Mouse (Mus musculus): ENCODE data around the gene Rpl13a. TPM values are rescaled to one million over a fixed set of nuclear protein-coding genes. Genes with fewer than 3 reads are reported as not detected.

Rpl13a gene
- polyA plus RNA-seq, 1 experiment from 2014 or later = 1,296 TPM

- no peak overlapping the region for H3K4me3 ChIP-seq (replicated peaks)
- H3K4me1 ChIP-seq = peaks cover 1% of the 10 kb centered on the region
- 0 out of 2 replicates have a peak, but pooled peaks cover 43% of the 10 kb centered on the region for H3K36me3 ChIP-seq
- H3K27ac ChIP-seq = no peak overlapping the region
- WGBS = 93% methylated on average over 8 of the region's 8 CpGs
- ATAC-seq (ENCODE audit: insufficient read depth, low FRiP score, low read depth) = no peak
- no peak overlapping the region for H3K9ac ChIP-seq
- H3K4me2 ChIP-seq = no peak overlapping the region
- no peaks in the 10 kb centered on the region for H3K27me3 ChIP-seq (replicated peaks)
- H3K9me3 ChIP-seq = no peaks in the 10 kb centered on the region
Measured at GRCm38 (mm10) chr7:45145460-45145859, 16.9 kb upstream of the Rpl13a start.

- 81% methylated on average over 13 of the region's 13 CpGs for WGBS
- Histone ChIP-seq H3K4me1 (no peaks in the 10 kb centered on the region), H3K4me3 (replicated peaks) (no peak overlapping the region), H3K9me3 (no peaks in the 10 kb centered on the region), H3K27me3 (replicated peaks) (no peaks in the 10 kb centered on the region), H3K36me3 (0 out of 2 replicates have a peak, but pooled peaks cover 43% of the 10 kb centered on the region), H3K27ac (no peak overlapping the region), H3K4me2 (no peak overlapping the region), H3K9ac (no peak overlapping the region)
- ATAC-seq (ENCODE audit: insufficient read depth, low FRiP score, low read depth) = no peak
Measured at GRCm38 (mm10) chr7:45144368-45145174, 16.0 kb upstream of the Rpl13a start.

GRCm38 (mm10) chr7:45141914-45142313 lies 13.4 kb upstream of the Rpl13a start:
- H3K27me3 ChIP-seq (replicated peaks) = no peaks in the 10 kb centered on the region
- ATAC-seq (ENCODE audit: insufficient read depth, low FRiP score, low read depth) = no peak
- no peak overlapping the region for H3K4me3 ChIP-seq (replicated peaks)
- 87% methylated on average over 5 of the region's 5 CpGs for WGBS
- no peaks in the 10 kb centered on the region for H3K9me3 ChIP-seq
- no peaks in the 10 kb centered on the region for H3K4me1 ChIP-seq
- 0 out of 2 replicates have a peak, but pooled peaks cover 40% of the 10 kb centered on the region for H3K36me3 ChIP-seq
- no peak overlapping the region for H3K27ac ChIP-seq
- no peak overlapping the region for H3K4me2 ChIP-seq
- no peak overlapping the region for H3K9ac ChIP-seq

- no peak for ATAC-seq (ENCODE audit: insufficient read depth, low FRiP score, low read depth)
- Histone ChIP-seq H3K27me3 (replicated peaks) (no peaks in the 10 kb centered on the region), H3K4me1 (no peaks in the 10 kb centered on the region), H3K4me3 (replicated peaks) (no peak overlapping the region), H3K27ac (no peak overlapping the region), H3K36me3 (0 out of 2 replicates have a peak, but pooled peaks cover 34% of the 10 kb centered on the region), H3K4me2 (no peak overlapping the region), H3K9ac (no peak overlapping the region), H3K9me3 (no peaks in the 10 kb centered on the region)
- WGBS = 89% methylated on average over 3 of the region's 3 CpGs
Measured at GRCm38 (mm10) chr7:45141319-45141718, 12.8 kb upstream of the Rpl13a start.

- no peak for ATAC-seq (ENCODE audit: insufficient read depth, low FRiP score, low read depth)
- no peak overlapping the region for H3K27ac ChIP-seq
- H3K4me3 ChIP-seq (replicated peaks) = no peak overlapping the region
- no peak overlapping the region for H3K4me2 ChIP-seq
- H3K9me3 ChIP-seq = no peaks in the 10 kb centered on the region
- WGBS = 69% methylated on average over 8 of the region's 8 CpGs
- H3K4me1 ChIP-seq = no peaks in the 10 kb centered on the region
- 0 out of 2 replicates have a peak, but pooled peaks cover 25% of the 10 kb centered on the region for H3K36me3 ChIP-seq
- H3K27me3 ChIP-seq (replicated peaks) = no peaks in the 10 kb centered on the region
- H3K9ac ChIP-seq = no peak overlapping the region
Measured at GRCm38 (mm10) chr7:45139904-45140723, 11.6 kb upstream of the Rpl13a start.

GRCm38 (mm10) chr7:45138403-45138802 lies 9.8 kb upstream of the Rpl13a start:
- Histone ChIP-seq H3K27ac (no peak overlapping the region), H3K9ac (no peak overlapping the region), H3K27me3 (replicated peaks) (no peaks in the 10 kb centered on the region), H3K4me3 (replicated peaks) (no peak overlapping the region), H3K36me3 (0 out of 2 replicates have a peak, but pooled peaks cover 17% of the 10 kb centered on the region), H3K4me1 (peaks cover 6% of the 10 kb centered on the region), H3K9me3 (no peaks in the 10 kb centered on the region), H3K4me2 (no peak overlapping the region)
- no peak for ATAC-seq (ENCODE audit: insufficient read depth, low FRiP score, low read depth)
- whole genome bisulfite sequencing = 92% methylated on average over 1 of the region's 1 CpGs

GRCm38 (mm10) chr7:45137171-45138006 lies 8.8 kb upstream of the Rpl13a start:
- Histone ChIP-seq H3K36me3 (0 out of 2 replicates have a peak, but pooled peaks cover 8% of the 10 kb centered on the region), H3K27ac (no peak overlapping the region), H3K9me3 (no peaks in the 10 kb centered on the region), H3K4me1 (peaks cover 6% of the 10 kb centered on the region), H3K4me3 (replicated peaks) (no peak overlapping the region), H3K27me3 (replicated peaks) (no peaks in the 10 kb centered on the region), H3K4me2 (no peak overlapping the region), H3K9ac (no peak overlapping the region)
- 64% methylated on average over 12 of the region's 12 CpGs for WGBS
- no peak for ATAC-seq (ENCODE audit: insufficient read depth, low FRiP score, low read depth)

- 2% methylated on average over 29 of the region's 29 CpGs for WGBS
Measured at GRCm38 (mm10) chr7:45135993-45136567, 7.5 kb upstream of the Rpl13a start, which contains the start of the genes Gm45713 and Flt3l. TSS of gene Gm45713 (minus strand) at chr7:45136231. TSS of gene Flt3l (minus strand) at chr7:45136432.

GRCm38 (mm10) chr7:45135370-45135769 lies 6.8 kb upstream of the Rpl13a start:
- H3K27ac ChIP-seq = no peak overlapping the region
- no peaks in the 10 kb centered on the region for H3K27me3 ChIP-seq (replicated peaks)
- no peaks in the 10 kb centered on the region for H3K36me3 ChIP-seq
- H3K4me2 ChIP-seq = peak overlapping the region; percentile 67
- no peaks in the 10 kb centered on the region for H3K9me3 ChIP-seq
- peak overlapping the region; percentile 68 for H3K4me3 ChIP-seq (replicated peaks)
- H3K9ac ChIP-seq = 0 out of 2 replicates have a peak overlapping the region, but pooled peaks have one; percentile 40
- peaks cover 6% of the 10 kb centered on the region for H3K4me1 ChIP-seq
- 80% methylated on average over 3 of the region's 3 CpGs for WGBS
- ATAC-seq (ENCODE audit: insufficient read depth, low FRiP score, low read depth) = no peak

More at GRCm38 (mm10) chr7:45135993-45136567, 7.5 kb upstream of the Rpl13a start, which contains the start of the genes Gm45713 and Flt3l:
- Histone ChIP-seq H3K27ac (0 out of 2 replicates have a peak within 1 kb of the TSS, but pooled peaks have one; percentile 45), H3K9ac (peak within 1 kb of the TSS; percentile 40; the same call in 1 of the 2 replicates), H3K4me2 (peak within 1 kb of the TSS; percentile 67), H3K4me1 (peaks cover 6% of the 10 kb centered on the region), H3K27me3 (replicated peaks) (no peaks in the 10 kb centered on the region), H3K9me3 (no peaks in the 10 kb centered on the region), H3K4me3 (replicated peaks) (peak within 1 kb of the TSS; percentile 68), H3K36me3 (no peaks in the 10 kb centered on the region)
- ATAC-seq (ENCODE audit: insufficient read depth, low FRiP score, low read depth) = peak; percentile 80

- peaks cover 11% of the 10 kb centered on the region for H3K4me1 ChIP-seq
- peak overlapping the region; percentile 23 for H3K4me2 ChIP-seq
- WGBS = 11% methylated on average over 12 of the region's 12 CpGs
- no peak overlapping the region for H3K9ac ChIP-seq
- no peaks in the 10 kb centered on the region for H3K9me3 ChIP-seq
- H3K36me3 ChIP-seq = no peaks in the 10 kb centered on the region
- no peak overlapping the region; the same call in 1 of the 2 replicates for H3K4me3 ChIP-seq (replicated peaks)
- H3K27me3 ChIP-seq (replicated peaks) = no peaks in the 10 kb centered on the region
- 0 out of 2 replicates have a peak, but pooled peaks have one; percentile 23 for ATAC-seq (ENCODE audit: insufficient read depth, low FRiP score, low read depth)
- H3K27ac ChIP-seq = no peak overlapping the region
Measured at GRCm38 (mm10) chr7:45134544-45135026, 6.0 kb upstream of the Rpl13a start.

Measured in stomach, embryonic 15.5 days (tissue).